Mouse (Mus musculus): ENCODE measurements around the gene Plekhm2.

Plekhm2 gene

DNA sequence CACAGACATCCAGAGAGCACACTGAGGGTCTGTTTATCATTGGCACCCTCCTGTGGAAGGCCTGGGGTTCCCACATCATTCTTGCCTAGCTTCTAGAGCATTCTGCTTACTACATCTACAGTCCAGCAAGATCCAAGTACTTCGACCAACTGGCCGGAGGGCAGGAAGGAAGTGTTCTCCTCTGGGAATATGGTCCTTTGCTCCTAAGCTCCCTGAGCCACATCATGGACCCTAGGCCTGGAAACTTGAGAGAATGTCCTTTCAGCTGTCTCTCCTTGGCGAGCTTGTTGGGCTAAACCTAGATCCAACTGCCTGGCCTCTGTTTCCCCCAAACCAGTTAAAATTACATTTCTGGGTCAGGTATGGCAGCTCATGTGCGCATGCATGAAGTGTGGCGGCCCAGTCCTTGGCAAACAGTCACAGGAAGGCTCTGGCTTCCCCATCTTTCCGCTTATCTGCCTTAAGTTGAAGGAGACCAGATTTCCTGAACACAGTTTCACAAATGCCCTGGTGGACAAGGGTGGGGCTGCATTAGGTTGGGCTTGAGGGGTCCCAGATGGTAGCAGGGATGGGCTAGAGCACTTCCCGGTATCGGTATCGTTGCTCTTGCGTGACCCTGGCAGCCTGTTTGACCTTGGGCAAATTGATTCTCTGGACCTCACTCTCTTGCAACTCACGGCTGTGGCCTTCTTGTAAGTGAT lies 62.0 kb downstream of the Plekhm2 start:
- no peak for DNase-seq

DNA sequence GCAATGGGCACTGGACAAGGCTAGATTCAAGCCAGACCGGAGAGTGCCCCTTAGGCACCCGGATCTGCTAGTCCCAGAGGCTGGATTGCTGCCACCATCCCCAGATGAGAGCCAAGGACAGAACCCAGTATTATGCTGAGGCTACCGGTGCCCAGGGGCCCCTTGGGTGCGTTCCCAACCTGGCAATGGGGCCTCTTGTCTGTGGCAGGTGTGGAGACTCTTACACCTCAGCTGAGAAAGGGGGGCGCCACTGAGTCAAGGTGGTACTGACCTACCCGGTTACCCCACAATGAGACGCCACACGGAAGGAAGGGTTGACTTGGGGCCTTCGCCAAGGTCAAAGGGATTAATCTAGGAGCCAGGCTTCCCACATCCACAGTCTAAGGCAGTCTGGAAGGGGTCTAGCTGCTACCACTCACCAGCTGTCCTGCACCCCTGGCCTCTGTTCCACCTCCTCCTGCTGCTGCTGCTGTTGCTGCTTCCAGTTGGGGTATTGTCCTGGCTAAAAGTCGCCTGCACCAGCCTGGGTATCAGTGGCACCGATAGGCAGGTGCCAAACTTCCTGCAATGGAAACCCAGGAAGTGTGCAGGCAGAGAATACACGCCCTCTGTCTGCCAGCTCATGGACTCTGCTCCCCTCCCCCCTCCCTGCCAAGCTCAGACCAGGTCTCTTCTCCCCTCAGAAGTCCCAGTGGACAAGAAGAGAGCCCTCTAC lies 63.4 kb downstream of the Plekhm2 start:
- DNase-seq: no peak

DNA sequence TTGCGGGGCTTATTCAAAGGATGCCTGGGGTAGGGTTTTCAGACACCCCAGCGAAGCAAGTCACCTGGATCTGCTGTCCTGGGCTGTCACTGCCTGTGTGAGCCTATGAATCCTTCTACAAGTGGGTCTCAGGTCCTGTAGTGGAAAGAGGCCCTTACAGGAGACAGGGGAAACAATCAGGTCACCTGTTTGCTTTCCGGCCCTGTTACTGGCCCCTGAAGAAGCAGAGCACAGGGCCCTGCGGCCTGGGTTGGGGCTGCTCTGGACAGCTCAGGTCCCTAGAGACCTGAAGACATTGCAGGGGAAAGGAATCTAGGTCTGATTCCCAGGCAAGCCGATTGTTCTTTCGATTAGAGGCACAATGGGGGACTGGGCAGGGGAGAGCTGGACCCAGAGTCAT lies 64.3 kb downstream of the Plekhm2 start:
- no peak for DNase-seq

DNA sequence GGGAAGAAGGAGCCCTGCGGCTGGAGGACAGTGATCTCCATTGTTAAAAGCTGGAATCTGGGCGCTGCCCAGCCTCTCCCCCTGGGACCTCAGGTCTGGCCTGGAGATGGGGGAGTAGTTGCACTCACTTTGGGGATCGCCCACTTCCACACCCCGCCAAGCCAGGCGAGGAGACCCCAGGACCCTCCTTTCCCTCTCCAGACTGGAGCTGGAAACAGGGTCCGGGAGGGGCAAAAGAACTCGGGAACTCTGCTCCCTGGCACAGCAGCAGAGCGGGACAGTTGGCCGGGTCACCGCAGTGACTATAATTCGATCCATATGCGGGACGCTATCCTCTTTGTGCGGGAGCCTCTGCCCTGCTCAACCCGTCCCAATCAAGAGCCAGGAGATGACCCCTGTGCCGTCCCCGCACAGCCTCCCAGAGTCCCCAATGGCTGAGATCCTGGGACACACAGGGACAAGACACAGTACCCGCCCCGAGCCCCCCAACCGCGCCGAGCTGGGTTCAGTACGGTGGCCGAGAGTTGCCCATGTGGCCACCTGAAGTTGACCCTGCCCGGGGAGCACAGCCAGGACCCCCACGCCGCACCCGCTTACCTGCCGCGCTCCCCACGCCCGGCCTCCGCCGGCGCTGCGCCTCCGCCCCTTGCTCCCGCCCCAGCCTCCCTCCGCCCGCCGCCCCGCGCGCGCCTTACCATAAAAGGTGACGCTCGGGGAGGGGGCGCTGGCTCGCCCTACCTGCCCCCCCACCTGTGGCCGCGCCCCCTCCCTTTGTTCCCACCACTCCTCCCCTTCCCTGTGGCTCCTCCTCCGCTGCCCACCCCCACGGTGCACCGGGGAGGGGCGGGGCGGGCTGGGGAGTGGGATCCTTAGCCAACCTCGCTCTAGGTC lies 65.2 kb downstream of the Plekhm2 start:
- no peak for DNase-seq

DNA sequence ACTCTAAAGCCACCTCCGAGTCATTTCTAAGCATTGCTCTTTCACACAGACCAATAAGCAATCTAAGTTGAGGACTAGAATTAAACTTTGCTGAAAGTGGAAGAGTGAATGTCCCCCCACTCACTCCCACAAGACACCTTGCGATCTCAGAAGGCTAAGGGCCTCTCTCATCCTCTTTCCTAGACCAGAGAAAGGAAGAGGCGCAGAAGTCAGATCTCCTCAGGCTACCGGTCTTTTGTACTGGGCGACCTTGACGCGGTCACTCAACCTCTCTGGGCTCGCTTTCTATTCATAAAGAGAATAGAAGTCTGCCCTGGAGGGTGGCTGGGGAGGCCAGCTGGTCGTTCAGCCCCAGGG lies 65.8 kb downstream of the Plekhm2 start:
- no peak for DNase-seq

DNA sequence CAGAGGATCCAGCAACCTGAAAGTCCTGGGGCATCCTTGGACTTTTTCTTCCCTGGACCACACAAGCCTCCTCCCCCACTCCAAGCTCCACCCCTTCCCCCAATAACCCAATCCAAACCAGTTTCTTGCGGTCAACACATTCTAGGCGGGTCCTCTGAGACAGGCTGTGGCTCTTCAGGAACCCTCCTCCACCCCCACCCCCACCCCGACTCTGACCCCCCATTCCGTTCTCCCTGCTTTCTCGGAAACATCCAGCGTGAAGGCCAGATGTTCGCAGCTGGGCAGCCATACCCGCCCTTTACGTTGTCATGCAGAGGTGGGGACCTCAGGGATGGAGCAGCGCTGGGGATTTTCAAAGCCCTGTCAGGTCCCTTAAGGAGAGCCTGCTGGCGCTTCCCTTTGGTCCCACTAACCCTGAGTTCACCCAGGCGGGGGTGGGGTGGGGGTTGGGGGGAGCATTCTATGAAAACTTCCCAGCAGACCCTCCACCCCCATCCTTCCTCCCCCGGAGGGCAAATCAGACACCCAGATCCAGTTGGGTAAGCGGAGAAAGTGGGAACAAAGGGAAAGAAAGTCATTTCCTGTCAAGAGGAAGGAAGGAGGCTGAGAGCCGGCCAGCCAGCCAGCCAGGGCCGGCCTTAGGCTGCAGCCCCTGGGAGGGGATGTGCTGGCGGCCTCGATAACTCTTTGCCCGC lies 66.4 kb downstream of the Plekhm2 start:
- DNase-seq: no peak

DNA sequence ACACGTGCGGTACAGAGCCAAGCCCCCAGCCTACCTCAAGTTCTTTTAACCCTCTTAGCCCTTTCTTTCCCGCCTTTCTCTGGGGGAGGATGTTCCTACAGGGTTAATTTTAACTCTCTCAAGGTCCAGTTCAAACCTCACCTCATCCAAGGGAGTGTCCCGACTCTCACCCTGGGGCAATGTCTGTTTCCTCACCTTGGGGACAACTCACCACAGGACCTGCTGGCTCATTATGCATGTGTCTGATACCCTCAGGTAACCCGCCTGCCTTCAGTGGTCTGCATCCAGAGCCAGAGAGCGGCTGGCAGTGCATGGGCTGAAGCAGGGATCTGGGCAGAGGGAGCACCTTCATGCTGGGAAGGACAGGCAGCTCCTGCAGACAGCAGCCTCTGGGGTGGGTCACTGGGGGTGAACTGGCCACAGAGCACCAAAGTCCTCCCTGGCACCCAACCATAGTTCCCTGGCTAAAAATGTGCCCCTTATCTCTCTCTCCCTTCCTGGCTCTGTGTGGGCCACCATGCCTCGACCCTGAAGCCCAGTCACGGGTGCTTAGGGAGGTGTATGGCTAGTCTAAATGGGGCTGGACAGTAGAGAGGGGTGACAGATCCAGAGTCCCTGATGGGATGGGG lies 67.9 kb downstream of the Plekhm2 start:
- no peak for DNase-seq

DNA sequence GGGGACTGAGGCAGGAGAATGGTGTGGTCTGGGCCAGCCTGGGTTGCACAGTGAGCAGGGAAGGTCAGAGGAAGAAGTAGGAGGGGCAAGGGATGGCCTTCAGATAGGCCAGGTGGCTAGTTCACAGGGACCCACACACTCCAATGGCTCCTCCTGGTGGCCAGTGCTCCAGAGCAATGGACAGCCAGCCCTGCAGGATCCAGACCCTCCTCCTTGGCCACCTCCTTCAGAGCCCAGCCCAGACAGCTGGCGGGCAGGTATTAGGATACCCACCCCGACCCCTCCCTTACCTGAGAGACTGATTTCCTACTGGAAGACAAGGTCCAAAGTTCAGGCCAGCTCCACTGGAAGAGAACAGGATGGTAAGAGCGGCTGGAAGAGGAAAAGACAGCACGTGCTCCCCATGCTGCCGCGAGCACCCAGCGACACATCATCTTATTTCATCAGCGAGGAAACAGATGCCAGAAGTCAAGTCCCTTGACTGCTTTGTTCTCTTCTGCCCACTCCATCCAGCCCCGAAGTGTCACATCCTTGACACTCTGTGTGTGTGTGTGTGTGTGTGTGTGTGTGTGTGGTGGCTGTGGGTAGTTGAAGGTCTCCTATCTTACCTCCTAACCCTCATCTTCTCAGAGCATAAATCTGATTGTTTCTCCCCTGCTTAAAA lies 69.0 kb downstream of the Plekhm2 start:
- DNase-seq: no peak

DNA sequence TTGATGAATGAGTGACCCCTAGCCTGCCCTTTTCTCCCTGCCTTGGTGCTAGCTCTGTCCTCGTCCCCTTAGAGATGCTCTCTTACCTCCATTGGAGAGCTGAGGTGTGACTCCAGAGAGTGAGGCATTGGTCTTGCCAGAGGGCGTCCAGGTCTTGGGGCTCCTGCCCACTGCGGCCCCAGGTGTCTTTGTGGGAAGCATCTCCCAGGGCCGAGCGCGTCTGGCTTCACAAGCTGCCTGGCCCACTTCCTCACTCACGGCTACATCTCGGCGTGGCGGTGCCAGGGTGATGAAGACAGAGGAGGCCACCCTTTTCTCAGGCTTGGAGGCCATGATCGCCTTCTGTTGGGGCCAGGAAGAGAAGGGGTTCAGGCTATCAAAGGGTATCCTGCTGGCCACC lies 69.6 kb downstream of the Plekhm2 start:
- DNase-seq: no peak

DNA sequence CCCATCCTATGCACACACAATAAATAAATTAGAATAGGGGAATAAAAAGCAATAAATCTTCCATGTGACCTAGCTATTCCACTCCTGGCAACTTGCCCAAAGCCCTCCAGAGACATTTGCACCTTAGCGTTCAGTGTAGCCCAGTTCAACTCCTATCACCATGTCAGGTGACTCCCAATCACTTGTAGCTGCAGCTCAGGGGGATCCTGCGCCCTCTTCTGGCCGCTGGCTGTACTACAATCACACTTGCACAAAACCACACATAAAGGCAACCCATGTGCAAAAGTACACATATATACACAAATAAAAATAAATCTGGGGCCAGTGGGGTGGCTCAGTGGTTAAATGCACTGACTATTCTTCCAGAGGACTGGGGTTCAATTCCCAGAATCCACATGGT lies 73.2 kb downstream of the Plekhm2 start:
- no peak for DNase-seq

DNA sequence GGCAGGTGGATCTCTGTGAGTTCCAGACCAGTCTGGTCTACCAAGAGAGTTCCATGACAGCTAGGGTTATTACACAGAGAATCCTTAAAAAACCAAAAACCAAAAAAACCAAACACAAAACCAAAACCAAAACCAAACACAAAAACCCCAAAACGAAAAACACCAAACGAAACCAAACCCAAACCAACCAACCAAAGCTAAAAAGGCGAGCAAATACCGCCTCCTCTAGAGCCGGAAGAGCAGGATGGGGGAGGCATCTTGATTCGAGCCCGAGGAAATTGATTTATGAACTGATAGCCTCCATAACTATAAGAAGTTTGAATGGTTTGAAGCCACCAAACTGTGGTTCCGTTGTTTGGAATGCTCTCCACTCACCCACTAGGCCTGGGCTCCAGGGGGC lies 80.8 kb downstream of the Plekhm2 start:
- no peak for DNase-seq

DNA sequence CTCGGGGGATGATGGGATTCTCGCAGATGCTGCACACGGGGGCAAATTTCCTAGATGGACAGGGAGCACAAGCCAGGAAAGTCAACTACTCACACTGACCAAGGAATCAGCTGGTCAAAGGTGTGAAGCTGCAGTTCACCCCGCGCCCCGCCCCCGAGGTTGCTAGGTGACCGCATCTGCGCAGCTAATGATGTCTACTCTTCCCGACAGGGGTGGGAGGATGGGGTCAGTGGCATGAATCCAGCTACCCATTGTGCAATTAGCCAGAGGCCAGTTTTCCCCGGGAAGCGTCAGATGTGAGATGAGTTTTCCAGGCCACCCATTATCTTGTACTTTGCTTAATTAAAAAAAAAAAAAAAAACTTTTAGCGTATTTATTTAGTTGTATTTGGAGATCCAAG lies 83.6 kb downstream of the Plekhm2 start:
- no peak for DNase-seq

DNA sequence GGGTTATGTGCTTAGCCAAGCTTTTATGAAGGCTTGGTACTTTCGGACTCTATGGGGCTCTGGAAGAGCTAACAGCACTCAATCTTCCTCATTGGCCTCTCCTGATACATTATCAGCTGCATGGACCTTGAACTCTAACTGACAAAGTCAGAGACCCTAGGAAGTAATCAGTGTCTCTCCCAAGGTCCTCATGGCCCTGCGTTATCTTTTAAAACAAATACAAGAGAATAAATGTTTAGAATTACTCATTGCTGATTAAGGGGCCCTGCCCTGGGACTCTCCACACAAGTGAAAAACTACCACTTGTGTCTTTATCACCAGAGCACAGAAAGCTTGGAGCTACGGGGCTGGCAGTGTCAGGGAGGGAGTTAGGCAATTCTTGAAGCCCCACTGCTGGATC lies 85.9 kb downstream of the Plekhm2 start:
- no peak for DNase-seq

DNA sequence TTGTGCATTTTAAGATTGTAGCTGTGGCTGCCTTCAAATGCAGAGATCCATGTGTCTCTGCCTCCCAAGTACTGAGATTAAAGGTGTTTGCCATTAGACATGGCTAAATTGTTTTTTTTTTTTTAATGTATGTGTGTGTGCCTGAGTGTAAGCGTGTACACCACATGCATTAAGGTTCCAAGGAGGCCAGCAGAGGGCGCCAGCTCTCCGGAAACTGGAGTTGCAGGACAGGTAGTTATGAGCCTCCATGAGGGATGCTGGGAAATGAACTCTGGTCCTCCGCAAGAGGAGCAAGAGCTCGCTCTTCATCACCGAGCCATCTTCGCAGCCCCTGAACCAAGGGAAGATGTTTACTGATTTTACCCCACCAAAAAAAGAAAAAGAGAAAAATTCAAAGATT lies 87.8 kb downstream of the Plekhm2 start:
- no peak for DNase-seq

DNA sequence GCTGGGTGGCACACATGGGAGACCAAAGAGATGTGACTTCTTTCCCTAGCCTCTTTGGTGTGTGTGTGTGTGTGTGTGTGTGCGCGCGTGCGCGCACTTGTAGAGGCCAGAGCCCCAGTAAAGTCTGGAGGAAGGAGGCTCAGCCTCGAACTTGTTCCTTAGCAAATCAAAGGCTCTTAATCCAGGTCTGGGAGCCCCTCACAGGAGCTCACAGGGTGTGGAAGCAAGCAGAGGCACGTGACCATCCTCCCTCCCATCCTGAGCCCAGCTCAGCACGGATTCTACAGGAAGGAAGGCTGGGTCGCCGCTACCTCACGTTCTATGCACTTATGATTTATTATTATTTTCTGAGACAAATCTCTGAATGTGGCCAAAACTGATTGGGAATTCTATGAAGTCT lies 88.3 kb downstream of the Plekhm2 start:
- no peak for DNase-seq
